Mouse (Mus musculus) c-Kit-positive CD71-positive TER-119-positive erythroid progenitor cells, embryonic 14.5 days (primary cell): ENCODE measurements at regions not wholly inside any gene's neighbourhood (a gene's known extent, or its start where the extent isn't known, plus 50 kb on each side); places are given as distances from the start of the nearest gene placed in this dataset.

ENCODE experiments used
- DNase-seq: peaks from one replicate; pipeline ENCODE4 v3.0.0-alpha.2; 2013; ENCODE audit warnings: low spot score

GRCm38 (mm10) chr13:116795041-116795440 is 230.3 kb downstream of the Parp8 start:
- no peak for DNase-seq

GRCm38 (mm10) chr13:116781616-116782015 is 243.7 kb downstream of the Parp8 start:
- no peak for DNase-seq

- no peak for DNase-seq
Observed at GRCm38 (mm10) chr13:116765491-116765890, 259.8 kb downstream of the Parp8 start.

GRCm38 (mm10) chr13:116759912-116760311 is 265.4 kb downstream of the Parp8 start:
- DNase-seq = no peak

GRCm38 (mm10) chr13:116740825-116741224 is 284.5 kb downstream of the Parp8 start:
- DNase-seq = no peak

GRCm38 (mm10) chr13:116723361-116724153 is 301.8 kb downstream of the Parp8 start:
- no peak for DNase-seq

- peak; percentile 7 for DNase-seq
Observed at GRCm38 (mm10) chr13:116714809-116715208, 310.5 kb downstream of the Parp8 start.

GRCm38 (mm10) chr13:116711866-116712593 is 313.3 kb downstream of the Parp8 start:
- DNase-seq = peak; percentile 19

GRCm38 (mm10) chr13:116711148-116711865 is 314.0 kb downstream of the Parp8 start:
- no peak for DNase-seq

GRCm38 (mm10) chr13:116709671-116710070 is 315.7 kb downstream of the Parp8 start:
- DNase-seq = no peak

- no peak for DNase-seq
Observed at GRCm38 (mm10) chr13:116708846-116709245, 316.5 kb downstream of the Parp8 start.

- no peak for DNase-seq
Observed at GRCm38 (mm10) chr13:116708456-116708780, 316.9 kb downstream of the Parp8 start.

- DNase-seq = no peak
Observed at GRCm38 (mm10) chr13:116707621-116708455, 317.5 kb downstream of the Parp8 start.

GRCm38 (mm10) chr13:116706401-116707330 is 318.7 kb downstream of the Parp8 start:
- DNase-seq = no peak

- no peak for DNase-seq
Observed at GRCm38 (mm10) chr13:116705611-116706386, 319.5 kb downstream of the Parp8 start.

- DNase-seq = no peak
Observed at GRCm38 (mm10) chr13:116688714-116689113, 336.6 kb downstream of the Parp8 start.
